Mouse (Mus musculus): Measurements from ENCODE around the gene Pde4dip. TPM values are rescaled to one million over a fixed set of nuclear protein-coding genes. Genes with fewer than 3 reads are reported as not detected.
A peak's percentile ranks its signal among the peaks of the same experiment; 100 is the strongest.

Pde4dip gene
- total RNA-seq, 1 experiment from 2014 or later, result 6.1 TPM

DNA sequence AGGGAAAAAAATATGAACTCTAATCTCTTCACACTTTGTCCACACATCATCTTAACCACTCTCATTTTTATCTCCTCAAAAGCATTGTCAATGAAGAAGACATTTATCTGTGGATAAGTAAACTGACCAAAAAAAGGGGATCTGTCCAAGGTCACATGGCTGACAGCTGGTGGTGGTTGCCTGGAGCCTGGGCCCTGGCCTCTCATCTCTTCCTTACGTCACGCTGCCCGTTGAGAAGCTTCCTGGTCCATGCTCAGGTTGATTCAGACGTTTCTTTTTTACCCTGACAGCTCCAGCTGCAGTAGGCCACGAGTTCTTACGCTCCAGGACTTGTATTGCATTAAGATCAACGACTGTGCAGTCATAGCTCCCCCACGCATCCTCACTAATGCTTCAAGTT, 222.4 kb downstream of the Pde4dip start:
- ATAC-seq (replicated peaks; ENCODE audit: low read depth, poor library complexity, severe bottlenecking), result peak; percentile 43; the same call in 1 of the 2 replicates

DNA sequence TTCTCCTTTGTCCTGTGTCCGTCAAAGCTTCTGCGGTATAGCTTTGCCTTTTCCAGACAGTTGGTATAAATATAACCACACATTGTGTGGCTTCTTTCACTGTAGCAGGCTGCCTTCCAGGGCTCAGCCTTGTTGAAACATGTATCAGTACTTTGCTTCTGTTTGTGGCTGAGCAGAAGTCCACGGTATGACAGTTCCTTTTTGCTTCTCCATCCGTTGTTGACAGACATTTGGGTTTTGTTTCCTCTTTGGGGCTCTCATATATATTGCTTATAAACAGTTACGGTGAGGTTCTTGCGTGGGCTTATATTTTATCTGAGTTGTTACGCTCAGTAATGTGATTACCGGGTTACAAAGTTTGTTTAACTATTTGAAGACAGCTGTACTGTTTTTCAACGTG, 223.0 kb downstream of the Pde4dip start:
- ATAC-seq (replicated peaks; ENCODE audit: low read depth, poor library complexity, severe bottlenecking), result peak; percentile 63; the same call in 1 of the 2 replicates

DNA sequence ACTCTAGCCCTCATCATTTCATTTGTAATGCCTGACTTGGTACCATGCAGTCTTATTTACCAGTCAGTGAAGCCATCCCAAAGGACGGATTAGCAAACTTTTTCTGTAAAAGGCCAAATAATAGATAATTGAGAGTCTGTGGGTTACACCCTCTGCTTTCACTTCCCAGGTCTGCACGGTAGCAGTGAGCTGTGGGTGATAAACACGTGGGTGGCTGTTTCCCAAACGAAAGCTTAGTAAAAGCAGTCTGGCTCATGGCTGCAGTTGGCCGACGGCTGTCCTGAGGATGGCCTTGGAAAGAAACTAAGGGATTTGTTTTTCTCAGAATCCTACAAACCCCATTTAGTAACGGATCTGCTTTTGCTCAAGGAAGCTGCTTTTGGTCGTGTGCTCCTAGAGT, 227.3 kb downstream of the Pde4dip start:
- no peak for ATAC-seq (replicated peaks; ENCODE audit: low read depth, poor library complexity, severe bottlenecking)

DNA sequence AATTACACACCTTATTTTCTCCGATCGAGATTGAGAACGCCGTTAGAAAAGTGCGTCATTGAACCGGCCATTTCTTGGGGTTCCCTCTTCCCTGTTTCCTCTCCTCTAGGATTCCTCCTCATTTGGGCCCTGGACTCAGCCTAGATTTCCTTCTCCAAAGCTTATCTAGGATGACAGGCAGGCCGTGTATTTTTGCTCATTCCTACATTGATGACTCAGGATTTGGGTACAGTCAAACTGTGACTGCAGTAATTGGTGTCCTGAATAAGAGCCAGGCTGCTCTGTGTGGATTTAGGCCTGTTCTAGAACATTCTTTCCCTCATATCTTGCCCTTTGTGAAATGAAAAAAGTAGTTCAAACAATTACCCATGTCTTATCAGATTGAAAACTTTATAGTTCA, 228.8 kb downstream of the Pde4dip start:
- no peak for ATAC-seq (replicated peaks; ENCODE audit: low read depth, poor library complexity, severe bottlenecking)

DNA sequence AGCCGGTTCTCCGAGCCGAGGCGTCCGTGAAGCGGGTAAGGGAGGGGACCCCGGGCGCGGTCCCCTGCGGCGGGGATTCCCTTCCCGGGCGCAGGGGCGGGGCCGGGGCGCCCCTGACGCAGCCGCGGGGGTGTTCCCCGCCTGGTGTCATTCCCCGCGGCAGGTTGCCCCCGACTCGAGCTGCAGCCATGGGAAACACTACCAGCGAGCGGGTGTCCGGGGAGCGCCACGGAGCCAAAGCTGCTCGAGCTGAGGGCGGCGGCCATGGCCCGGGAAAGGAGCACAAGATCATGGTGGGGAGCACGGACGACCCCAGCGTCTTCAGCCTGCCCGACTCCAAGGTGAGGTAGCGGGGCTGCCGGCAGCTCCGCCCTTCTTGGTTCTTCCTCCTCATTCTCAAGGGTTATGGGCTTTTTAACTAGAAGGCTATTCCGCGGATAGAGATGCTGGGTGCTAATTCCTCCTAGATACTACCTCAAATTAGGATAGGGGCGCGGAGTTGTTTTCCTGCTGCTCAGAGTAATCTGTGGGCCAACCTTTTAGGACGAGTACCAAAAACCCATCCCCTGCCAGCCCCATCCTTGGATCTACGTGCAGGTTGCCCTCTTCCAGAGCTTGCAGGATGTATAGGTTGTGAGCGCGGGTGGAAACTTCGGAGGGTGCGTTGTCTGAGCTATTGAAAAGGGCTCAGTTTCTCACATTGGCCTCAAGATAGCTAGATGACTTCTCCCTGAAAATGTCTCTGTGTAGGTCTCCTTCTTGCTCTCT, 229.9 kb downstream of the Pde4dip start:
- peak; percentile 39 for ATAC-seq (replicated peaks; ENCODE audit: low read depth, poor library complexity, severe bottlenecking)

DNA sequence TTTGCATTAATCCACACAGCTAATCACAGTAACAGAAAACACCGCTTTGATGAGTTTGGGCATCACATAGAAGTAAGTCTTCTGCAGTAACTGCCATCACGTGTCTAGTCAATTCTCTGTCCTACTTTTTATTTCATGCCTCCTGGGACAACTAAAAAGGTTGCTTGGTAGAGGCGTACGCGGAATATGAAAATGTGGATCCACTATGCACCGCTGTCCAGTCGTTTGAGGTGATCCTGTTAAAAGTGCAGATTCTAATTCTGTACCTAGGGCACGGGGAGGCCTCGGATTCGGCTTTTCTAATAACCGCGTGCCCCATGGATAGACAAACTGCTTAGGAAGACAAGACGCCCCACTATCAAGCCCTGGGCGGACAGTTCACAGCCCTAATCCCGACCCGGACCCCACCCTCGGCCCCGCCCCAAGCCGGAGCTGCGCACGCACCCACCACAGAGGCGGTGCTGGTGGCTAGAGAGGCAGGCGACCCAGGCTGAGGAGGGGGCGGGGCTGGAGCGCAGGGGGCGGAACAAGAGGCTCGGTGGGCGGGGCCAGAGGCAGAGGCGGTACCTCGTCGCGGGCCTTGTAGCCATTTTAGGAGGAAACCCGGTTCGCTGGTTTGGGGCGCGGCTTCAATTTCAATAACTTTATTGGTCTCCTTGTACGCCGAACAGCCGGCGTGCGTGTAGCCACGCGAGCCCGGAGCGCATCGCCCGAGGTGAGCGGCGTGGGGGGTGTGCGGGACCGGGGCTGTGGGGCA, 230.7 kb downstream of the Pde4dip start, which contains the start of gene Prkab2:
Gene Prkab2 (plus strand): TSS at position 539 of the 757 bp plus-strand sequence.
- ATAC-seq (replicated peaks; ENCODE audit: low read depth, poor library complexity, severe bottlenecking), result peak; percentile 89

DNA sequence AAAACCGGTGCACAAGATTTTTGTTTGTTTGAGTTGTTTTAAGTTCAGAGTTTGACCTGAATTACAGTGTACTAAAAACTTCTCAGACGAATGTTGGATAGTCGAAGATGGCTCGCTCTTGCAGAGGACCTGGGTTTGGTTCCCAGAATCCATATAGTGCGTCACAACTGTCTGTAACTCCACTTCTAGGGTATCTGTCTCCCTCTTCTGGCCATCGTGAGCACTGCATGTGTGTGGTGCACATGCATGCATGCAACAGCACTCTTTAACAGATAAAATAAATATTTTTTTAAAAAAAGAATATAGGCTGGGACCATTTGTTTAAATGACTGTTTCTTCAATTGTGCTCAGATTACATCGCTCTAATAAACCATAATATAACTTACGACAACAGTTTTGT, 233.6 kb downstream of the Pde4dip start:
- no peak for ATAC-seq (replicated peaks; ENCODE audit: low read depth, poor library complexity, severe bottlenecking)

DNA sequence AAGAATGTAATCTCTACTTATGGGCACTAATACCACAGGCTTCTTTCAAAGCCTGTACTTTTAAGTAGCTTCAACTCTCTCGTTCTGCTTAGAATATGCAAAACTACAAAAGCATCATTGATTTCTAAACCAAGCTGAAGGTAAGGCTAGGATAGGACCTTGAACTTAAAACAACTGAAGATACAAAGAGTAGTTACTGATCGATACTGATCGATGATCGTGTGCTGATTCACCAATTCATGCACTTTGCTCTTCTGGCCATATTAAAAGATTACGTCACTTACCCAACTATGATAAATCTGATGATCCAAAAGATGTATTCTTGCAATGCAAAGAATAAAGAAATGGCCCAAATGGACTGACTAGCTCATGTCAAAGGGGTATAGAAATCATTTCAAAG, 234.7 kb downstream of the Pde4dip start:
- no peak for ATAC-seq (replicated peaks; ENCODE audit: low read depth, poor library complexity, severe bottlenecking)

DNA sequence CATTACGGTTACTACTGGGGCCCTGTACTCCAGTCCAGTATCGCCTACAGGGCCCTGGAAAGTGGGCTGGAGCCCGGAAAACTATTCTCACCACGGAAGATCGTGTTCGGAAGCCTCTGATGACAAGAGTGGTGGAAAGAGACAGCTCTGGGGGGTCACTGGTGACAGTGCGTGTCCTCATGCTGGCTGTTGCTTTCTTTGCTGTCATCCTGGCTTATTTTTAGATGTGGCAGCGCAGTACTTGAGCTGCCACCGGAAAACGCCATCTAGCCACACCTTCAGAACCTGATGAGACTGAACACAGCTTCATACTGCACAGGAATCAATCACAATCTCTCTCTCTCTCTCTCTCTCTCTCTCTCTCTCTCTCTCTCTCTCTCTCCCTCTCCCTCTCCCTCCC, 236.9 kb downstream of the Pde4dip start:
- no peak for ATAC-seq (replicated peaks; ENCODE audit: low read depth, poor library complexity, severe bottlenecking)

DNA sequence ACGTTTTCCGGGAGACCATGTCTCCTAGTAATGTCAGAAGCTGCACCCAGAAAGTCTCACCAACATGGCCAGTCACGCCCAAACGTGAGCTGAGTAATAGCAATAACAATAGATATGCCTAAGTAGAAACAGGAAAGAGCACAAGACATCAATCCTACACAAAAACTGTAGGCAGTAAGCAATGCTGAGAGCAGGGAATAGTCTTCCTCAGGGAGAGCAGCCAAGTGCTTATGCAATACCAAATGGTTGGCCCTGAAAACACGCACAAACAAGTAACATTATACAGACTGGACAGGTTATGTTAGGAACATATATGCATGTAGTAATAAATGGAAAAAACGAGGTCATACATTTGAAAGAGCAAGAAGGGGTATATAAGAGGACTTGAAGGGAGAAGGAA, 239.0 kb downstream of the Pde4dip start:
- no peak for ATAC-seq (replicated peaks; ENCODE audit: low read depth, poor library complexity, severe bottlenecking)

DNA sequence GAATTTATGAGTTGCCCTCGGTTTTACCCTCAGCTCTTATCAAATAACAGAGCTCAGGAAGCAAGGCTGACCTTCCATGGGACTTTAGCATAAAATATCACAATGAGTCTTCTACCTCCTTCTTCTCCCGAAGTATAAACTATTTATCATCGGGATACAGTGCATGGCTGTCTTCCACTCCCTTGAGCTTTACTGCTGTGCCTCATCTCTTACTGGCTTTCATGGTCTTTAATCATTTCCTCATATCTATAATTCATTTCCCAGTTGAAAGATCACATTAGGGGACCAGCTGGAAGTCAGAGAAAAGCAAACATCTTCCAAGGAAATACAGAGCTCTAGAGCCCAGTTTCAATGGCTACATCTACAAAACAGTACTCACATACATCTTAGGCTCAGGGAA, 239.5 kb downstream of the Pde4dip start:
- no peak for ATAC-seq (replicated peaks; ENCODE audit: low read depth, poor library complexity, severe bottlenecking)

DNA sequence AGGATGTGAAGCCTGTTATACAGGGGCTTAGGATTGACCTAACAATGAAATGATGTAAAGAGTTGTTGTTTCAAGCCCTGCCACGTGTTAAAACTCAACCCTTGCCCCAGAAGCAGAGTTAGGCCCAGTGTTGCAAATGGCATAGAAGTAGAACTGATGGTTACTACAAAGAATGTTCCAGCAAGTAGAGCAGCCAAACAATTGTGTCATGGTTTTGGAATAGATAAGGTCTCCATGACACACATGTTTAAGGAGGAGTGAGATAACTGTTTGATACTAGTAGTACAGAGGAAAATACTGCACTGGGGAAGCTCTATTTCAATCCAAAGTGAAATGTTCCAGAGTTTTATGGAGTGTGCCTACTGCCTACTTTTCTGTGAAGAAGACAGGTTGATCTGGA, 240.0 kb downstream of the Pde4dip start:
- no peak for ATAC-seq (replicated peaks; ENCODE audit: low read depth, poor library complexity, severe bottlenecking)

DNA sequence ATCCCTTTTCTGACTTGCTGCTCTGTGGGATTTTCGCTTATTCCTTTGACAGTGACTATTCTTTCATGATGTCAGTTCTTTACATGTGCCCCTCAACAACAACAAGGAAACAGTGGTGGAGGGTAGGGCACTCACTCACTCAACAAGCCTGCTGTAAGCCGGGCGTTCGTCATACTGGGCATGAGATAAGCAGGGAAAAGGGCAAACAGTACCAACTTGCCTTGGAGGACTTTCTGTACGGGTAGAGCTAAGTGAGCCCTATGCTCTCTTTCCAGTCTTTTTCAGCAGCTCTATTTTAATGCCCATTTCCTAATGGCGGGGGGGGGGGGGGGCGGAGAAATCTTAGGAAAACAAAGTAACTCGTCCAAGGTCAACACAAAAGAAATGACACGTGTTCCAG, 246.5 kb downstream of the Pde4dip start:
- no peak for ATAC-seq (replicated peaks; ENCODE audit: low read depth, poor library complexity, severe bottlenecking)

DNA sequence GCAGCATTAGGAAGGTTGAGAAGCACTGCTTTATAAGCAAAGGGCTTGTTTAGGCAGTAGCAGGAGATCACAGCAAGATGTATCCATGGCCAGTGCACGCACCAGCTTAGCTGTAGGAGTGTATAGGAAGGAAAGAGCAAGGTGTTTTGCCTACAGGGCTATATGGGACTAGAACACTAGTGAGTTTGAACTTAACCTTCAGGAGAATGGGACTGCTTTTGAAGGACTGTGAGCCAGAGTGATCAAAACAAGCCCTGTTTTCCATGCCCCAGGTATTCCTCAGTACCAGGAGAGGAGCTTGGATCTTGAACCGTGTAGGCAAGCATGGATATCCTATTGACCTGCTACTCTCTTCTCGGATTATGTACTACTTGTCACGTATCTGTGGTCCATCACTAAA, 247.1 kb downstream of the Pde4dip start:
- no peak for ATAC-seq (replicated peaks; ENCODE audit: low read depth, poor library complexity, severe bottlenecking)

Other genes with a start within 250 kb of the Pde4dip start
- gene Prkab2, start 230.5 kb downstream of the Pde4dip start, total RNA-seq (2017), result 2.8 and 3.2 TPM in 2 replicates
- gene Gm17651, start 214.0 kb downstream of the Pde4dip start, total RNA-seq (2017), result not detected in 2 replicates
- gene Sec22b, start 12.5 kb upstream of the Pde4dip start, total RNA-seq (2017), result 40.5 and 56.4 TPM in 2 replicates
- 41.1 and 48.9 TPM in 2 replicates for gene Notch2, start 124.8 kb upstream of the Pde4dip start, total RNA-seq (2017)